Mouse (Mus musculus) heart, postnatal 14 days (tissue): ENCODE data around the gene Prkd3. TPM values are rescaled to one million over a fixed set of nuclear protein-coding genes. Genes with fewer than 3 reads are reported as not detected.
A peak's percentile ranks its signal among the peaks of the same experiment; 100 is the strongest.

Source experiments
- DNase-seq, 2 experiments: peaks; one replicate each; pipeline ENCODE4 v3.0.0; 2021 to 2022
- intact Hi-C: fragments of 180-260 bp; cut with DNase I; formaldehyde crosslinking; loops from one replicate; pipeline ENCODE4 v1.15.1; 2025
- long read RNA-seq, 2 experiments: library from polyadenylated mRNA; stranded (forward); transcript quantifications; one replicate each; pipeline ENCODE4 v2.0.0; 2021
- total RNA-seq, 2 experiments: library from RNA; stranded (reverse); gene quantifications; 2 replicates each; pipeline ENCODE4 v1.2.3; 2021

Gene Prkd3
- 10 to 100 TPM; 22.9 to 23.8 TPM for total RNA-seq
- long read RNA-seq, experiment 1, full-length matches to known transcripts, result 7 of 10 reads
- long read RNA-seq, experiment 1, partial matches to known transcripts, result 2 of 10 reads
- long read RNA-seq, experiment 1, other reads (novel, unspliced or antisense), result 1 of 10 reads
- long read RNA-seq, experiment 2, full-length matches to known transcripts, result 6 of 8 reads
- long read RNA-seq, experiment 2, partial matches to known transcripts, result 1 of 8 reads
- long read RNA-seq, experiment 2, other reads (novel, unspliced or antisense), result 1 of 8 reads

DNA sequence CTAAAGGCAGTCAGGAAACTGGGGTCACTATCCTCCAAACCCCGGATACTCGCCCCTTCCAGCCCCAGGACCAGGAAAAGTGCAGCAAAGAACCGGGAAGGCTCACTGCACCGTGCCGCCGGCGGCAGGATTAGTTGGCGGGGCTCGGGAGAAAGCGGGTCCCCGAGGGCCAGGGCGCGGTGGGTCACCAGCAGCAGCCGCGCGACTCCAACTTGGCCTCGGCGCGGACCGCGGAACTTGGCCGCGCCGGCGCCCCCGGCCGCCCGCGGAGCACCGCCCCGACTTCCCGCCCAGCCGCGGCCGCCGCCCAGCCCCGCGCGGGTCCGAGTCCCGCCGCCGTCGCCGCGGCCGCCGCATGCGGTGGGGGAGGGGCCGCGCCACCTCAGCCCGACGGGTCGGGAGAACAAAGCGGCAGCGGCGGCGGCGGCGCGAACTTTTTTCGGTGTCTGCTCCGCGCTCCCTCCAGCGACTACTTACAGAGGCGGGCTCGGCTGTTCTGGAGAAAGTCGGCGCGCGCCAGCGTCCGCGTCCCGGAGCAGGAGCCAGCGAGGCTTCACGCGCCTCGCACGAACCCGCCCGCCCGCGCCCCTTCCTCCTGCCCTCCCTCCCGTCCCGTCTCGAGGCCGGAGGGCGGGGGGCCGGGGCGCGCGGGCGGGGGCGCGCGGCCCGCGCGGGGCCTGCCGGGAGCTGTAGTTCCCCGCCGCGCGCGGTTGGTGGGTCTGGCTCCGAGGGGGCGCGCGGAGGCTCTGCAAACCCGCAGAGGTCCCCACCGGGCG, at the start of gene Prkd3:
Gene Prkd3 (minus strand): TSS at position 609 of the 776 bp plus-strand sequence.
- DNase-seq, result peak; percentile 75 to 84
- intact Hi-C loops, result loop anchor here (5.0 kb wide), 1 partner anchor 83 kb away; the partner anchor contains the start of genes Cebpz and Ndufaf7

DNA sequence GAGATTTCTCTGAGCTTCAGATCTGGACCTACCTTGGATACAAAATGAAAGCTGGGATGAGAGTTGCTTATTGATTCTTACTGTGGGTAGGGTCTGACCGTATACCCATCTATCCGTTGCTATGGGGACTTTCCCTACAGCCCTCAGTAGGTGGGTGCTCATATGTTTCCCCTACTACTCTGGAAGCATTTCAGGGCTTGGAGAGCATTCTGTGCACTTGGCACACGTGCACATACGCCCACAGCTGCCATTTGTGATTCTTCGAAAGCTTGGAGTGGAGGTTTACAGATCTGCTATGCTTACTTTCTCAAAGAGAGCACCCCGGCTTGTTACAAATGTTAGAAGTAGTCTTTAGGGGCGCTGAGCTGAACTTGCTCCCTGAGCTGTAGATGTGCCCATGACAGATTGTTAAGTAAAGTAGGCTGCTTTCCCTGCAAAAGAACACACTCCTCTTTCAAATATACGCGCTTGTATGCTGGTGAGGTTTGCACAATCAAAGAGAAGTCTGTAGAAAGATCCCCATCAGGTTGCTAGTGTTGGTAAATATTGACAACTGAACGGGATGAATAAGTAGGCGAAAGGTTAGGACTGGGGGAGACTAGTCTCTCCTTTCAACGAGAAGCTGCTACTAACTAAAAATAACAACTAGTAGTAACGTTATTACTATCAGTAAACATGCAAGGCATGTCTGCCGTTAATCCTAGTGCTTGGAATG, 49.3 kb upstream of the Prkd3 start:
- intact Hi-C loops, result no loop called here
- no peak for DNase-seq

DNA sequence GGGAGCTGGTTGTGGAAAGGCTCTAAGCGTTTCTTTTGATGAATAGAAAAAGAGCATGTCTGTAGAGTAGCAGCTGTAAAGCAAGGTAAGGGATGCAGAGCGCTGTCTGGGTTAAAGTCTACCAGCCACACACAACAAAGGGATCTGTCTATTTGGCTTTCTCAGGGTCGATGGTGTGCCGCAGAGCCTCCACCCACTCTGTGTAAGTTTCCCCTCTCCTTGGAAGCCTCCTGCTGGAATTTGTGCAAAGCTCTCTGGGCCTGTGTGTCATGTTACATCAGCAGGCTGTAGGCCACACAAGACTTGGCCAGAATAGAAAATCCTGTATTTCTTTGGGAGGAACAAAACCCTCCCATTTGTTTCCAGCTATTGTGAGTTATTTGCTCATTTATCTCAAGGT, 48.4 kb upstream of the Prkd3 start:
- DNase-seq, result peak; percentile 20 to 27
- intact Hi-C loops, result no loop called here

DNA sequence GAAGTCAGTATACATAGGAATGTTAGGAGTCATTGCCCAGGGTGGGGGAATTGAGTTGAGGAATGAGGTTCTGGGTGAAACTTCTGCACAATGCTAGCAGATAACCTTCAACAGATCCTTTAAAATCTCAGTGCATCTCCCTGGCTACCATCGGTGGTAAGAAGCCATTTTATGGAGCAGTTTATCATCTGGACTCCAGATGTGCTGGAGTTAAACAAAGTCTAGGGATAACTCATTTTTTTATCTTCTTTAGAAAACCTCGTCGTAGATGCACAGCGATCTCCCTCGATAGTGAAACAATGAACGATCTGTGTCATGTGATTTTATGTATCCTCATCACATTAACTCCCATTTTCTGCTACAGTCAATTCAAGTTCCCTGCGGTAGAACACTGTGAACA, 48.0 kb upstream of the Prkd3 start:
- intact Hi-C loops, result no loop called here
- no peak for DNase-seq

DNA sequence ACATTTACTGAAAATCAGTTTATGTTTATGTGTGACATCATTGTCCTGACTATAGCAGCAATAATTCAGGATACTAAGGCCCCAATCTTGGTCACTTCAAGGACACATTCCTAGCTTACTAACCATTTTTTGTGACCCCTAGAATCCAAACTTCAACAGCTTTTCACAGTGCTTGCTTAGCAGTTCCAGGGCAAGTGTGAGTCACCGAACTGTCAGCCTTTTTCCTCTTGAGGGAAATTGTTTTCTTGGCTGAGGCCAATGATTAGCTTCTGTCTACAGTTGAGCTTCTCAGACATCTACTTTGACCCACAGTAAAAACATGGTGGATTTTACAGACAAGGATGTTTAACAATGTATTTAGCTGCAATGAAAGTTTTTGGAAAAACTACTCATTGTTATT, 43.6 kb upstream of the Prkd3 start:
- DNase-seq, result no peak
- intact Hi-C loops, result no loop called here

DNA sequence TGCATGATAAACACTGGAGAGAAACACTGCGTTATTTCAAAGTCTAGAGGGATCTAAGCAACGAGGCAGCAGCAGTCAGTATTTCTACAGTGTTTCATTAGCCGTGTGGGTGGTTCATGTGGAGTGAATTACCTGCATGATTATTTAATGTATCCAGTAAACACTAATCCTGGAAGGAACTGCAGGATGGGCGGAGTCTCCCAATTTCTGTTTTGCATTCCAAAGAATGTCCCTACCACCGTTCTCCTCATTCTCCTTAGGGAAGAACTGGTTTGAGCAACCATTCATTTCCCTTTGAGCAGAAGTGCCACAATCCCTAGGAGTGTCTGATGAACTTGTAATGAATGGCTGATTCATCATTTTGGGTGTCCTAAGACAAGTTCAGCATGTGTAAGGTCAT, 39.6 kb upstream of the Prkd3 start:
- intact Hi-C loops, result no loop called here
- no peak for DNase-seq

DNA sequence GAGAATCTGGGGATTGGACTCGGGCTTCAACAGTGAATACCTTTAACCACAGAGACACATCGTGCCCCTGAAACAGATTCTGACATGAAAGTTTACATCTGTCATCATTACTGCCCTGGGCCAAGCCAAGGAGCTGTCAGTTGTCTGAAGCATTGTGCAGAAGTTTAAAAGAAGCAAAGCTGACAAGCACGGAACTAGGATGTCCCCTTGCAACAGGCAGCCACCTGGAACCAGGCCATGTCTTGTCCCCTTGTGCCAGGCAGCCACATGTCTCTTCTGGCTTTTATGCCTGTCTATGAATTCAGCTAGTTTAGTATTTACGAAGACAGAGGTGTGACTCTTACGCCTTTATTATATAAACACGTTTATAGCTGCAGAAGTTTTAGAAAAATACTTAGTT, 37.7 kb upstream of the Prkd3 start:
- no peak for DNase-seq
- intact Hi-C loops, result no loop called here

DNA sequence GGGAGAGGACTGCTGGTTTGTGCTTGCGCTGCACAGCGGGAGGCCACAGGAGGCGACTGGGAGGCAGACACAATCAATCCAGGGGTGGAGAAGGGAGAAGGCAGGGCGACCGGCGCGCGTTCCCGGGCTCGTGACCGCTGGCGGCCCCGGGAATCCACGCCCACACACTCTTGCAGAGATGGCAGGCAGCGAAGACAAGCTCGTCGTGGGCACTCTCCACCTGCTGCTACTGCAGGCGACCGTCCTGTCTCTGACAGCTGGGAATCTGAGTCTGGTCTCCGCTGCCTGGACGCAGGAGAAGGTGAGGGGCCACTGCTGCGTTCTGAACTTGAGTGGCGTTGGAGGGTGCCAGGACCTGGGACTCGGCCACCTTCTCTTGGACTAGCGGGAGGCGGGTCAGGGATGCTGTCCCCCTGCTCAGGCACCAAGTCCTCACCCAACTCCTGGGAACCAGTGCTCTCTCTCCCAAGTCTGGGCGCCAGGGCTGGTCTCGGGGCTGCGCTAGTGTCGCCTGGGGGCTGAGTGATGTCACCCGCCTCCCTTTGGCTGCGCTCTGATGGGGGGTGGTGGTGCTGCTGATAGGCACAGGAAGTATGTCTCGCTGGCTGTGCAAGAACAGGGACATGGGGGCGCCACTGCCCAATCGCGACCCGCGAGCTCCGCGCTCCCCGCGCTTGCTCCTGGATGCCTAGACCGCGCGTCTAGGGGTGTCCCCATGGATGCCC, 31.6 kb upstream of the Prkd3 start:
- peak; percentile 72 to 73 for DNase-seq
- intact Hi-C loops, result no loop called here

DNA sequence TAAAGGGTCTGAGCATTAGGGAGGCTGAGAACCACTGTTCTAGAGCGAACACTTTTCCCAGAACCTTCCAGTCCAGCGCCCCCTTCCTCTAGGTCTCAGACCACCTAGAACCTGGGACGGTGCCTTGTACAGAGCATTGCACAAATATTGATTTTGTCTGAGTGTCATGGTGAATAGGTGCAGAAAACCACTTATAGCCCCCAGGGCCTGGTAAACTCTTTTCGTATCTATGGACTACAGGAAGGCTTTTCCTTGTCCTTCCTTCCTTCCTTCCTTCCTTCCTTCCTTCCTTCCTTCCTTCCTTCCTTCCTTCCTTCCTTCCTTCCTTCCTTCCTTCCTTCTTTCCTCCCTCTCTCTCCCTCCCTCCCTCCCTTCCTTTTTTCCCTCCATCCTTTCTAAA, 31.0 kb upstream of the Prkd3 start, which contains the start of gene Qpct:
Gene Qpct (plus strand): TSS at position 301 of the 400 bp plus-strand sequence.
- no peak for DNase-seq
- intact Hi-C loops, result no loop called here

DNA sequence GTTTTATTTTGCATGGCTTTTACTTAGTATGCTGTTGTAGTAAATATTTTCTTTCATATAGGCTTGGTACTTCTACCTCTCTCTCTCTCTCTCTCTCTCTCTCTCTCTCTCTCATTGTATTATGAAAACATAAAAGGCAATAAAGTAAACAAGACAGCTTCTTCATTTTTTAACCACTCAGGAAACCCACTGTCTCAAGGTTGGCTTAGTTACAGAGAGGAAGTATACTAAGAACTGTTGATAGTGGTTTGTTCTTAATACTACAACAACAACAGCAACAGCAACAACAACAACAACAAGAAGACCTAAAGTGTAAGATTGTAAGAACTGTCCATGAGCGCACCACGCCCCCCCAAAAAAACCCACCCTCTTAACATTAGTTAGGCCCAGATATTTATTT, 23.1 kb upstream of the Prkd3 start:
- no peak for DNase-seq
- intact Hi-C loops, result no loop called here

DNA sequence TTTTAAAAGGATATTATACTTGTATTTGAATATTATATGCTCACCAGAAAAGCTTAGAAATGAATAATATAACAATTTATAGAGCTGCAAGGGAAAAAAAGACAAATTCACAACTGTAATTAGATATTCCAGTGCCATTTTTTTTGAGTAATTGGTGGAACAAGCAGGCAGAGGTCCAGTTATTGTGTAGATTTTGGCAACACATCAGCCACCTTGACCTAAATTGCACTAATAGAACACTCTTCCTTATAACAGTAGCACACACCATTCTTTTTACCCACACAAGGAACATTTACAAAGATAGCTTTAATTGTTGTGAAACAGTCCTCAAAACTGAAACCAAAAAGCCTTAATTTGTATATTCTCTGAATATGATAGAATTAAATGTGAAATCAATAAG, 19.0 kb upstream of the Prkd3 start:
- DNase-seq, result no peak
- intact Hi-C loops, result no loop called here

DNA sequence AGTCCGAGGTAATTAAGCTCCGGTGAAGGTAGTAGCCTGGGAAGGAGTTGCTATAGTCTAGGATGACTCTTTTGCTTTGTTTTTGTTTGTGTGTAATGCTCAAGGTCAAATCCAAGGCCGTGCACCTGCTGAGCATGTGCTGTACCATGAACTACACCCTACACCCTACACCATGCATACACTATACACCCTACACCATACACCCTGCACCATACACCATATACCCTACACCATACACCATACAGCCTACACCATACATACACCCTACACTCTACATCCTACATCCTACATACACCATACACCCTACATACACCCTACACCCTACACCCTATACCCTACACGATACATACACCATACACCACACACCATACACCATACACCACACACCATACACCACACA, 12.2 kb upstream of the Prkd3 start:
- intact Hi-C loops, result no loop called here

DNA sequence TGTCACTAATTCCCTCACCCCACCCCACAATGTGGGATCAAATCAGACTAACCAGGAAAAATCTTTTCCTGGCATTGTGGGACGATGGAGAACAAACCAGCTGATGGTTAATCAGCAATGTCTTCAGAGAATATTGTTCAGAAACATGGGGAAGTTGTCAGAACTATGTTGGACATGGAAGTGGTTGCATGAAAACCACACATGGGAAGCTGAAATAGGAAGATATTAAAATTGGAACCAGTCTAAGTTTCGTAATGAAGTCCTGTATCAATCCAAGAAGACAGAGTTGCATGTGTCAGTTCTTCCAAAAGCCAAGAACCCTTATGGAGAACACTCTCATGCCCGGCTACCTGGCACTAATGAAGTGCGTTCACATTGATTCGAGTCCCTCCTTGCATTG, 11.0 kb upstream of the Prkd3 start:
- no peak for DNase-seq
- intact Hi-C loops, result no loop called here

More for the DNA sequence above, 12.2 kb upstream of the Prkd3 start:
- no peak for DNase-seq

DNA sequence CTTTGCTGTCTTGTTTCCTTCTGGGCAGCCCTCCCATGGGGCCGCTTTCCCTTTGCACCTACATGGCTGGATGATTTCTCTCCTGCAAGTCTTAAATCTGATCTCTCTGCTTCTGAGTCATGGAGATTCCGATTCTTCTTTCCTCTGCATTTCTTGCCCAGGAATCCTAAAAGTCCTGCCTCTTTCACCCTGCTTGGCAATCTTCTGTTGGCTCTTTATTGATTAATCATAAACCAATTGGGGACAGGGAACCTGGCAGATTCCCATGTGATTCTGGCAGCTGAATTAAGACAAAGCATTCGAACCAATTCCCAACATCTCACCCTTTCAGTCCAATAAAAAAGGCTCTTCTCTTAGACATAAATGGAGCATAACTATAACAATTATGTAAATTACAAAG, 8.6 kb upstream of the Prkd3 start:
- DNase-seq, result no peak
- intact Hi-C loops, result no loop called here

DNA sequence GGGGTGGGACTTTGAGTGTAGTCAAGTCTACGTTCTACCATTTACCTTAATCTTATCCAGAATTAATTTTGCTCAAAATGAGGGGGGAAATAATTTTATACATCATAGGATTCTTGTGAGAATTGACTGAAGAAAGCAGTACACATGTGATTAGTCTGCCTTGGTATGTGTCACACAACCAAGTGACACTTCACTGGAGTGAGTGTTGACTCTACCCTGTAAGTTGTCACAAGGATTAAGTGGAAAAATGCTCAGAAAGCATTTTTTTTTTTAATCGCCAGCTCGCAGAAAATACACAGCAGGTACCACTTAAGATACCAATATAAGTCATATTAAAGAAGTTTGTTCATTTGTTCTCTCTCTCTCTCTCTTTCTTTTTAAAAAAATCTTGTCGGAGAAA, 3.9 kb upstream of the Prkd3 start:
- intact Hi-C loops, result loop anchor here (5.0 kb wide), 1 partner anchor 87 kb away; the partner anchor contains the start of genes Cebpz and Ndufaf7
- no peak for DNase-seq

DNA sequence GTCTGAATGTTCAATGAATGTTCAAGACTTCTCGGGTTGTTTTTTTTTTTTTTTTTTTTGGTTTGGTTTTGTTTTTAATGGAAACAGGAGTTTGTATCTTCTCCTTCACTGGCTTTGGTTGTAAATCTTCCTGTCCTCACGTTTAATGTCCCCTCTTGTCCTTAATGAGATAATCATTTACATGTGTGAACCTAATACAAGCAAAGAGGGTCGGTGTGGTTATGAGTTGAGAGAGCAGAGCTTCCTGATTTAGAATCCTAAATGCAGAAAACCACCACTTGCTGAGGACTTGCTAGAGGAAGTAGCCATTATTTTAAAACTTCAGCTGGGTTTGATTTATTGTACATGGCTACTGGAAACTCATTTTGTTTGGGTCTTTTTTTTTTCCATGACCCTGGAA, 2.1 kb upstream of the Prkd3 start:
- intact Hi-C loops, result loop anchor here (5.0 kb wide), 1 partner anchor 85 kb away; the partner anchor contains the start of genes Cebpz and Ndufaf7
- DNase-seq, result no peak

DNA sequence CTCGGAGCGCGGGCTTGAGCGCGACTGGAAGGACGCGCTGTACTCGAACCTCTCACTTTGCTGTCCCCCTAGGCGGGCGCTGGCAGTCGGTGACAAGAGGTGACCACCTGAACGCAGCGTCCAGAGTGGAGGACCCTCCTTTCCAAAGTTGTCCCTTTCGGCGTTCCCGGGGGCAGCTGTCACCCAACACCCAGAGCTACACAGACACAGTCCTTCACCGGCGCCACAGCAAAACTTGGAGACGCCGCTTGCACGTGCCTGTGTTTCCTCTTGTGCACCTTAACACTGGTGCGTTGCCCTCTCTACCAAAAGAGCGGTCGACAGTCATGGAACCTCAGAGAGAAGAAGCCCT, 344 bp upstream of the Prkd3 start:
- intact Hi-C loops, result loop anchor here (5.0 kb wide), 1 partner anchor 84 kb away; the partner anchor contains the start of genes Cebpz and Ndufaf7

DNA sequence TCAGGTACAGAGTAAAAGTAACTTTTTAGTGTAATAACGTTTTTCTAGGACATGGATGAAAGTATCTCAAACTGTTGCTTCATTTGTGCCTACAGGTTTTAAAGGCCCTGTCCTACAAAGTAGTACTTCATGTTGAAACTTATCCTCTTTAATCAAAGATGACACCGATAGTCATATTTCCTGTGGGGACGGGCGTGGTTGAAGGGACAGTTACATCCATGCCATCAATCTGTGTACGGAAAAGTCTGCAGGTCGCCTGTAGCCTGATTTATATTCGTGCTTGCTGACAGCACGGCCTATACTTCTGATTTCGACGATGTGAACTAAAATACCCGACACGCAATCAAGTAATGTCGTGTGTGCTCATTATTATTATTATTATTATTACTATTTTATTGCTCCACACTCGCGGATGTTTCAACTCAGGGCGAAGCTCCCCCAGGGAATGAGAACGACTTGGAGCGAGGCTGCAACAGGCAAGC, 849 bp downstream of the Prkd3 start:
- intact Hi-C loops, result loop anchor here (5.0 kb wide), 1 partner anchor 82 kb away; the partner anchor contains the start of genes Cebpz and Ndufaf7

More for the DNA sequence above, 344 bp upstream of the Prkd3 start:
- no peak for DNase-seq

DNA sequence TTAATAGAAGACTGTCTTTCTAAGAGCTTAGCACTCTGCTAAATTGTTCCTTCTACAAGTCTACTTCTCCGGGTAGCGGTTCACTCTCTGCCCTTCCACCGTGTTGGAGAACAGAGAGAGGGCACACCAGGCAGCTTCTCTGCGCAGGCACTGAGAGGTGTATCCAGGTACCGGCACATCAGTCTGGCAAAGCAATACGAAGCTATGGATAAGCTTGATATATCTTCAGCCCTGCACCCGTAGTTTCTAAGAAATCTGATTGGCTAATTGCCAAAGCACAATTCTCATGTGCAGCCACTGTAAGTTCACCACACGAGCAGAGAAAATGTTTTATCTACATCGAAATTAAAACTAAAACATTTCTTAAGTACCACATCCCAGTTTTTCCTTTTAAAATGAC, 2.2 kb downstream of the Prkd3 start:
- intact Hi-C loops, result no loop called here
- DNase-seq, result no peak

More for the DNA sequence above, 849 bp downstream of the Prkd3 start:
- DNase-seq, result no peak

DNA sequence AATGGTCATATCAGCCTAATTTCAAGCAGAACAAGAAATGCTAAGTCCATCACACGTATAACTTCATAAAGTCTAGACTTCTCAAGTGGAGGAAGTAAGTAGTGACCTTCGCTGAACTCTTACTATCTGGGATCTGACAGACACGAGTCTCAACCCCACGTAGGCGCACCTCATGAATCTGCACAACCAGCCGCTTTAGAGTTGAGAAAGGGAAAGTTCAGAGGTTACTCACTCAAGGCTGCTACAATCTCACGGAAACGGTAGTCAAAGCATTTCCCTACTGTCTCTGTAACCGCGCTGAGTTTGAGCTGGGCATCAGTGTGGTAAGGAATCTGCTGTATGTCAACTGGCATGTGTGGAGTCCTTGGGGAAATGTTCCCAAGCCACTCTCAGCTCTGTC, 4.8 kb downstream of the Prkd3 start:
- intact Hi-C loops, result no loop called here
- no peak for DNase-seq
